In genomic region chr3:26970529-26970928, GRCm38 (mm10) we compare ENCODE assay signal across 24 mouse cellular contexts.
DNase-seq lines count a peak whose midpoint lies in the region; ATAC-seq and TF ChIP-seq lines count a peak whose summit lies in the region.
"Had no signal": no experiment of that assay in that cellular context is flagged by ENCODE, and none has a peak within 500 bp of the region (broad histone marks: within the 10 kb centered on the region; RNA-seq: fewer than 3 reads in every experiment).

No protein-coding gene starts in this region.

- H3K9ac ChIP-seq in ES-E14 (ENCODE audit: insufficient read depth, low read depth, low read length, poor library complexity, severe bottlenecking) = no peak overlapping the region
- H3K9ac ChIP-seq: embryonic facial prominence, embryonic 15.5 days; forebrain, embryonic 15.5 days; heart, embryonic 13.5 days; hindbrain, embryonic 12.5 days had no signal

- no peak overlapping the region for H3K27ac ChIP-seq in ES-E14 (ENCODE audit: insufficient read depth, low read depth, low read length, poor library complexity, severe bottlenecking)
- H3K27ac ChIP-seq: embryonic facial prominence, embryonic 15.5 days; forebrain, embryonic 10.5 days; forebrain, embryonic 15.5 days; heart, embryonic 13.5 days; hindbrain, embryonic 12.5 days had no signal

- intact Hi-C loops in heart, postnatal 36 days (cut with DNase I) = no loop called here

- in situ Hi-C loops in ES-E14 (cut with MboI; ENCODE audit: low sequenced_read_pairs in 2 of 2, unreplicated experiment in 2 of 2) = no loop called here

- no peak for ATAC-seq in granulocyte monocyte progenitor cell, adult 5-6 weeks (replicated peaks; ENCODE audit: poor library complexity, severe bottlenecking)
- ATAC-seq: activated CD4-positive, CD25-positive, alpha-beta regulatory T cell, adult 4 months; forebrain, embryonic 15.5 days; hindbrain, embryonic 16.5 days; inflammation-experienced regulatory T-cells, adult 6 months; intestine, postnatal 0 days had no signal

- no peaks in the 10 kb centered on the region for H3K4me1 ChIP-seq in ES-E14 (ENCODE audit: control insufficient read depth in 2 of 2, insufficient read depth in 2 of 2, low read length in 2 of 2, poor library complexity in 1 of 2)
- H3K4me1 ChIP-seq: embryonic facial prominence, embryonic 15.5 days; forebrain, embryonic 10.5 days; forebrain, embryonic 15.5 days; hindbrain, embryonic 12.5 days had no signal

- peak; percentile 51 for DNase-seq in heart, adult 11 months
- no peak for DNase-seq in heart, postnatal 36 days
- peak; percentile 8 for DNase-seq in 416B (ENCODE audit: low read depth)
- peak; percentile 17 for DNase-seq in ES-E14 (ENCODE audit: low read depth, low spot score)
- DNase-seq in WW6 (ENCODE audit: low read depth, low spot score) = peak; percentile 20
- no peak for DNase-seq in frontal cortex, postnatal 25 days (ENCODE audit: low spot score in 2 of 2)
- DNase-seq in lung, postnatal 10 days = no peak
- DNase-seq: adrenal gland, postnatal 14 days; cerebellum, adult 18-20 months; cerebellum, postnatal 14 days; embryo, embryonic 11 days; gastrocnemius, postnatal 10 days; heart, postnatal 4 days had no signal

- no peak overlapping the region for H3K4me3 ChIP-seq in ES-E14 (ENCODE audit: insufficient read depth in 1 of 2, low read depth in 1 of 2, low read length in 2 of 2, poor library complexity in 1 of 2, severe bottlenecking in 1 of 2)
- H3K4me3 ChIP-seq: embryonic facial prominence, embryonic 15.5 days; erythroblast, embryonic 14.5 days; forebrain, embryonic 10.5 days; forebrain, embryonic 15.5 days; heart, embryonic 13.5 days; hindbrain, embryonic 12.5 days had no signal

- no peaks in the 10 kb centered on the region for H3K9me3 ChIP-seq in ES-E14 (ENCODE audit: control insufficient read depth, insufficient read depth, low read depth, low read length)
- H3K9me3 ChIP-seq: embryonic facial prominence, embryonic 15.5 days; forebrain, embryonic 10.5 days; forebrain, embryonic 15.5 days; heart, embryonic 13.5 days; hindbrain, embryonic 12.5 days had no signal

- H3K36me3 ChIP-seq in ES-E14 (ENCODE audit: control insufficient read depth, insufficient read depth, low read length, poor library complexity, severe bottlenecking) = no peaks in the 10 kb centered on the region
- H3K36me3 ChIP-seq: embryonic facial prominence, embryonic 15.5 days; forebrain, embryonic 10.5 days; forebrain, embryonic 15.5 days; heart, embryonic 13.5 days; hindbrain, embryonic 12.5 days had no signal

TF ChIP-seq in ES-E14, 5 proteins besides CTCF, POLR2A, EP300 and RAD21:
- 0 out of 2 replicates have a peak, but pooled peaks have one; percentile 39 for TF ChIP-seq HCFC1 (IDR thresholded peaks at IDR 0.05; ENCODE audit: borderline replicate concordance, insufficient read depth, low read length)
- TF ChIP-seq ZNF384 (IDR thresholded peaks at IDR 0.05; ENCODE audit: low read depth, low read length) = no peak
- TF ChIP-seq ZC3H11A (IDR thresholded peaks at IDR 0.05; ENCODE audit: borderline replicate concordance, low read depth, low read length) = no peak
- TF ChIP-seq MAFK (IDR thresholded peaks at IDR 0.05; ENCODE audit: insufficient read depth, low read depth, low read length) = no peak
- no peak for TF ChIP-seq CHD2 (IDR thresholded peaks at IDR 0.05; ENCODE audit: low read depth, low read length)

Comparison
In these comparisons a context has a peak if more than half of its experiments do, and no peak if none do; other contexts are left out.
1. DNase-seq: peak in heart, adult 11 months (single experiment), 416B (single experiment), ES-E14 (single experiment) and WW6 (single experiment); none in heart, postnatal 36 days (0 of 2), frontal cortex, postnatal 25 days (0 of 2) and lung, postnatal 10 days (single experiment).